Mouse (Mus musculus) urinary bladder, postnatal 10 days (tissue): ENCODE data around the gene Lrrc57.
"Not testable (repeated sequence)": the region's sequence is repeated elsewhere in the genome, so short reads cannot be mapped to it uniquely, and the experiment has no call there.

ENCODE experiments used
- DNase-seq: peaks from one replicate; pipeline ENCODE4 v3.0.0; 2022; ENCODE audit warnings: low spot score

Lrrc57 gene

DNA sequence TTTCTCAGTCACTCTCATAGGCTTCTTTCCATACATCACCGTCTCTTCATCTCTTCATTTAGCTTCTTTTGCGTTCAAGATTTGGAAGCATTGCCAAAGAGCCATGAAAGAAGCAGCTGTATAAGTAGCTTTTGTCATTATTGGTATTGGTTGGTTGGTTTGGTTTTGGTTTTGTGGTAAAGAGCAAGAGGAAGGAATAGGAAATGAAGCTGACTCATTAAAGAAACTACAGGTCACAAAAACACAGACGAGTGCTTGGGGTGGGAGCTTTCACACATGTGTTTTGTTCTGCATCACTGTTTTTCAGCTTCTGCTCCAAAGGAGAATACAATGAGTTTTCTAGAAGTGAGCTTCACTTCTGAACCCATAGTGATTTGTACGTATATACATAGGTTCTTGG is 9.8 kb downstream of the Lrrc57 start:
- DNase-seq = no peak

DNA sequence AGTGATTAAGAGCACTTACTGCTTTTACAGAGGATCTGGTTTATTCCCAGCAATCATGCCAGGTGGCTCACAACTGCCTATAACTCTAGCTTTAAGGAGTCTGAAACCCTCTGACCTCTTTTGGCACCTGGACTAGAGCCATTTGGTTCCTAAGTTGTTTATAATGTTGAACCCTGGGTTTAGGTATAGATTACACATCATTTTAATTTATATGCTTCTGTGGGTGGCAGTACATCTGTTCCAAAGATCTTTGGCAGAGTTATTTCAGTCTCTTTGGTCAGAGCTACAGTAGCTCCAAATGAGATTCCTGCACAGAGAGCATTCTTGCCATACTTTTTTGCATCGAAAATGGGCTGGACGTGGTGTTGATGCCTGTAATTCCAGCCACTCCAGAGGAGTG is 11.6 kb downstream of the Lrrc57 start:
- DNase-seq = no peak

DNA sequence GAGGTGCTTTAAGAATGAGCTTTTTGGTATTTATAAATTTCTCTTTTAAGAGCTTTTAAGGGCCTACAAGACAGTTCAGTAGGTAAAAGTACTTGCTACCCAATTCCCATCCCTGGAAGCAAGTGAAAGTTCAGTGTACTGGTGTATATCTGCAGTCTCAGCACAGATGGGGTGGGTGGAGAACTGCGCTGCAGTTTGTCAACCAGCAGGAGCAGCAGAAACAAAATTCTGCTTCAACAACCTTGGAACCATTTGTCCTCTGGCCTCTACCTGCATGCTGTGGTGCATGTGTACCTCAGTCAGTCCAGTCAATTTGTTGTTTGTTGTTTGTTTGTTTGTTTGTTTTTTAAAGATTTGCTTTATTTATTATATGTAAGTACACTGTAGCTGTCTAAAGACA is 17.1 kb downstream of the Lrrc57 start:
- DNase-seq = no peak

DNA sequence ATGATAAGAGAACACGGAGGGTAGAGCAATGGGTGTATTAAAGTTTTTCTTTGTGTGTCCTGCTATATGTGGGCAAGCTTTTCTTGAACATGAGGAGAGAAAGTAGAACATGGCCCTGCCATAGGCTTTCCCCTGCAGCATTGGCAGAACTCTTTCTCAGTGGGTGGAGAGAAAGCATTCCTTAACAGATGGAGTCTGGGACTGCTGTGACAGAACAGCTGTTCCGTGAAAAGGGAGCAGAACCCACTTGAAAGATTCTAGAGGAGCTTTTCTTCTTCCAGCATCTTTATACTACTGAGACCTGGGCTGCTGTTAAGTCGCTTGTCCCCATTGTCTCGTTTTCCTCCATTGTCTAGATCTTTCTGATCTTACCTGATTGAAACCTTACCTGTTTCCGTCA is 19.6 kb downstream of the Lrrc57 start:
- no peak for DNase-seq

DNA sequence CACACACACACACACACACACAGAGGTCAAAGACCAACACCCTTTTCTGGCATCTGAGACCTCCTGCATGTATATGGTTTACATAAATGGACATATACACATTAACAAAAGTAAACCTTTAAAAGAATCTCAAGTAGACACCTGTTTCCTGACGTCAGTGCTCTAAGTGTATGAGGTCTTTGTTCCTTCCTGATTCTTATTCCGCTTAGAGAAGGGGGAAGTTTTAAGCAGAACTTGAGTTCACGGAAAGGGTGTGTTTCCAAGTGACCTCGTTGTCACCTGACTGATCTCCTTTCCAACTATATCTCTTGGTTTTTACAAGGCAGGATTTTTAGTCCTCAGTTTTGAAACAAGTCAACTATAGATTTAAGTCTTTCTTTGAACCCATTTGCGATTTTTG is 31.0 kb downstream of the Lrrc57 start:
- DNase-seq = no peak

DNA sequence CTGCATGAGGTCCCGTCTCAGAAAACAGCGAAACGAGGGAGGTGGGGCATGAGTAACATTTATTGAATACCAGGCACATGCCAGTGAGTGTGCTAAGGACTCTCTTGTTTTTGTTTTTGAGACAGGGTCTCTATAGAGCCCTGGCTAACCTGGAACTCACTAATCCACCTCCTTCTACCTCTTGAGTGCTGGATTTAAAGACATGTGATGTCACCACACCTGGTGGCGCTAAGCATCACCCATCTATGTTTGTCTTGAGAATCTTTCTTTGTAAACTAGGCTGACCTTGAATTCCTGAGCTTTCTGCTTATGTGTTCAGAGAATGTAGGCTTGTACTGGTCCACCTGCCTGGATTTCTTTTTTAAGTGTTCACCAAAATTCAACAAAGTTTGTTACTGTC is 31.5 kb downstream of the Lrrc57 start:
- no peak for DNase-seq

DNA sequence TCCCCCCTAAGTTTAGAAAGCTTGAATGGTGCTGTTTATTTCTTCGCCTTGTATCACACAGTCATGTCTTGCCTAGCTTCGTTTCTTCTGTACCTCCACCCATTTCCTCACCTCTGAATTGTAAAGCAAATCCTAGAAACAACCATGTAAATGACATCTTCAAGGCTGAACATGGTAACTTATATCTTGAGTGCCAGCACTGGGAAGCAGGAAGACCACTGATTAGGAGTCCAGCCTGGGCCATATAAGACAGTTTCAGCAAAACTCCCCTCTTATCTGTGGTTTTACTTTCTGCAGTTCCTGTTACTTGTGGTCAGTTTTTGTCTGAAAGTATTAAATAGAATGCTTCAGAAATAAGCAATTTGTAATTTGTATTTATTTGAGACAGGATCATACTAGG is 33.3 kb downstream of the Lrrc57 start:
- DNase-seq = no peak

DNA sequence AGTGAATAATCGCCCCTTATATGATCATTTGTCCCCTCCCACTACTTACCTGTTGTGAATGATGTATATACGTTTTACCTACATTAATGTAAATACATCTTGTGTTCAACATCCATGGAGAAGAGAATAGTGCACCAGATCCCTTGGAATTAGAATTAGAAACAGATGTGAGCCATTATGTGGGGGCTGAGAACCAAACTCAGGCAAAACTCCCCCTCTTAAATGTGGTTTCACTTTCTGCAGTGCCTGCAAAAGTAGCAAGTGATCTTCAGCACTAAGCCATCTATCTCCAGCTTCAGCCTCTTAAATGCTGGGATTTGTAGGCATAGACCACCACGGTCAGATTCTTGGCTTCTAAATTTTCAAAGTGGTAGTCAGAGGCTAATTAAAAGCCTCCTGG is 34.2 kb downstream of the Lrrc57 start:
- no peak for DNase-seq

DNA sequence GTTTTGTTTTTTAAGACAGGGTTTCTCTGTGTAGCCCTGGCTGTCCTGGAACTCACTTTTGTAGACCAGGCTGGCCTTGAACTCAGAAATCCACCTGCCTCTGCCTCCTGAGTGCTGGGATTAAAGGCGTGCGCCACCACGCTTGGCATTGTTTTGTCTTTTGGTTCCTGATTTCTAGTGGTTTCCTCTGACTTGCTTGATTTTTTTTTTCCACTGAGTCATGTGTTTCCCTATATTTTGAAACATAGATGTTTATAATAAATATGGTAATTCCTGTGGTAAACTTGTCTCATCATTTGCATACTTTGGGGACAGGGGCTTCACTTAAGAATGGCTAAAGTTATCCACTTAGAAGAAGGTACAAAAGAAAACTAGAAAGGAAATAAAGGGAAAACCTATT is 37.2 kb downstream of the Lrrc57 start:
- DNase-seq = not testable (repeated sequence)

DNA sequence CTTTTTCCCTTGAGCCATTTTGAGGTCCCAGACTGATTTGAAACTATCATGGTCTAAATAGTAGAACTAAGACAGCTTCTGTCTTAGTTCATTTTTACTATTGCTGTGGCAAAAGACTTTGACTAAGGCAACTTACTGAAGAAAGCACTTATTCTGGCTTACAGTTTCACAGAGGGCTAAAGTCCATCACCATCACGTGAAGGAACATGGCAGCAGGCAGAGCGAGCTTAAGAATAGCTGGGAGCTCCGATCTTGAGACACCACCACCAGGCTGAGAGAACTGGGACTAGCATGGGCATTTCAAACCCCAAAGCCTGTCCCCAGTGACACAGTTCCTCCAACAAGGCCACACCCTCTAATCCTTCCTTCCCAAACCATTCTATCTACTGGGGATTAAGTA is 38.2 kb downstream of the Lrrc57 start:
- DNase-seq = no peak

DNA sequence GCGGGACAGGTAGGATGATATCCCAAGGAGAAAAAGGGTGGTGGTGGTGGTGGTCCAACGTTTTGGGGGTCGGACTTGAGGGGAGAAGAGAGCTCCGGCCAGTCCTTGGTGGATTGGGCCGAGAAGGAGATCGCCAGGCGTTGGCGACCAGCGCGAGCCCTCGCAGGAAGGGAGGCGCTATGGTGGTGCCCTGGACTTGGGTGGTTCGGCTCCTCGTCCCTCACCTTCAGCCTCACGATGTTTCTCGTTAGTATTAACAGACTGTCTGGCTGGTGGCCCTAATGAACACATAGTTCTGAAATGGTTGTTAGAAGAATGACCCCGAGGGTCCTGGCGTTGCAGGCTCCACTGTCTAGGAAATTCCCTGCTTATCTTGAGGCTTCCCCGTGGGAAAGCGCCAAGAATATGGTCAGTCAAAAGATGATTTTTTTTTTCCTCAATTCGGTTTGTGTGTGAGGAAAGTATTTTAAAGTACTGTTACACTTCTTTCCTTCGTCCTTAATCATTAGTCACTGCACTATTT is 41.5 kb downstream of the Lrrc57 start:
- no peak for DNase-seq

DNA sequence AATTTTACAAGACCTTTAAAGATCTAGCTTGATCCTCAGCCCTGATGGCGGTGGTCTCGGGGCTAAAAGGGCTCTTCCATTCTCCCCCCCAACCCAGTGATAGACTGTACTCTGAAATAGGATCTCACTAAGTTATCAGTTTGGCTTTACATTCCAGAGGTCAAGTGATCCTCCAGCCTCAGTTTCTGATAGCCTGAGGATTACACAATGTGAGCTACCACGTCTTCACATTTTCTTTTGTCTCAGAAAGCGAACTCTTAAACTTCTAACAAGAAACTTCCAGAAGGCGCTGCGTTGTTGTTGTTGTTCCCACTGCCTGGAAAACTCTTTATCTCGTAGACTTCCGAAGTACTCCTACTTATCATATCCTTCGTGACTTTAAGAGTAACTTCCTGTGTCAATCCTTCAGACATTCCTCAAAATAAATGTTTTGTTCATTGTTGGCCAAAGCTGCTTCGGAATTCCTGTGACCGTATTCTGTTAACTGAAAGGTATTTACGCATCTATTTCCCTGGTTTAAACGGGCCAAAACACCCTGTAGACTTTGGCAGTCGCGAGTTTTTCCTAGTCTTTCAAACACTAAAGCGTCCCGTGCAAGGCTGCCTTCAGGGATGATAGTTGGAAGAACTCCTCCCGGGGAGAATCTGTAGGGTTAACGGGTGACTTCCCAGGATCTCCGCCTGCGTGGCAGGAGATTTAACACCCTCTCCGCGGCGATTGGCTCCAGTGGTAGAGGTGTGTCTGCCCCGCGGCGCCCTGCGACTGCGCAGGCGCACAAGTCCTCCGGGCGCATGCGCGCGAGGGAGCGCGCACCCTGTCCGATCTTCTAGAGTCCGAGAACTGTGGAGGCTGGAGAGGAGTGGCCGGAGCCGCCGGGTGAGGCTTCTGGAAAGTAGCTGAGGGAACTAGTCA is 42.2 kb downstream of the Lrrc57 start, which contains the start of gene Snap23:
Snap23 (plus strand) TSS at position 786 of the 912 bp plus-strand sequence.
- peak; percentile 67 for DNase-seq

DNA sequence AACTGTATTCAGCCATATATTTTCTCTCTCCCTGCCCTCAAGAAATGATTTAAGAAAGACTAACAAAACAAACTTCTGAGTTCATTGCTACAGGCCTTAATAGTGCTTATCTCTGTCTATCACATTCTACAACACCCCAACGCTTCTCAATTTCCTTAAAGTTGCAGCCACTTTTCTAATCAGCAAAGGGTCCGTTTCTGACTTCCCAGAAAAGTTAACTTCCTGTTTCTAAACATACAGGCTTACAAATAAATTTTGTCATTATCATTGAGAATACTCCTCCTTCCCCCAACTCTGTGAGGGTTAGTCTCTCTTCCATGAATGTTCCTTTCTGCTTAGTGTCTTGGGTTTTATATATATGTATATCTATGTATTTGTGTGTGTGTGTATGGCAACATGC is 44.0 kb downstream of the Lrrc57 start:
- no peak for DNase-seq

DNA sequence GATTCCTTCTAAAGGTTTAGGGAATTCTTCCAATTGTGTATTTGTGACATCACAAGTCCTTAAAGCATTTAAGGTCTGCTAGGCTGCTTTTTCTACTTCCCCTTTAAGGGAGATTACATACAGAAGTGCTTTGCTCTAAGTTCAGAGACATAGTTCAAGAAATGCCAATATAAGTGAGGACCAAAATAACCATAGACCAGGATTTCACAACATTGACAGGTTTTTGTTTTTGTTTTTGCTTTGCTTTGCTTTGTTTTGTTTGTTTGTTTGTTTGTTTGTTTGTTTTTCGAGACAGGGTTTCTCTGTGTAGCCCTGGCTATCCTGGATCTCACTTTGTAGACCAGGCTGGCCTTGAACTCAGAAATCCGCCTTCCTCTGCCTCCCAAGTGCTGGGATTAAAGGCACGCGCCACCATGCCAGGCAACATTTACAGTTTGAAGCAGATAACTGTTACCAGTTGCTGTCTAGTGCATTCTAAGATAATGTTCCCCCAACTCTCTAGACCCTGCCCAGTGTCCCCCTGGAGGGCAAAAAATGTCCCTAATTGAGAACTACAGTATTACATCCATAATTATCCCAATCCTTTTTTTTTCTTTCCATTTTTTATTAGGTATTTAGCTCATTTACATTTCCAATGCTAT is 44.7 kb downstream of the Lrrc57 start:
- not testable (repeated sequence) for DNase-seq

DNA sequence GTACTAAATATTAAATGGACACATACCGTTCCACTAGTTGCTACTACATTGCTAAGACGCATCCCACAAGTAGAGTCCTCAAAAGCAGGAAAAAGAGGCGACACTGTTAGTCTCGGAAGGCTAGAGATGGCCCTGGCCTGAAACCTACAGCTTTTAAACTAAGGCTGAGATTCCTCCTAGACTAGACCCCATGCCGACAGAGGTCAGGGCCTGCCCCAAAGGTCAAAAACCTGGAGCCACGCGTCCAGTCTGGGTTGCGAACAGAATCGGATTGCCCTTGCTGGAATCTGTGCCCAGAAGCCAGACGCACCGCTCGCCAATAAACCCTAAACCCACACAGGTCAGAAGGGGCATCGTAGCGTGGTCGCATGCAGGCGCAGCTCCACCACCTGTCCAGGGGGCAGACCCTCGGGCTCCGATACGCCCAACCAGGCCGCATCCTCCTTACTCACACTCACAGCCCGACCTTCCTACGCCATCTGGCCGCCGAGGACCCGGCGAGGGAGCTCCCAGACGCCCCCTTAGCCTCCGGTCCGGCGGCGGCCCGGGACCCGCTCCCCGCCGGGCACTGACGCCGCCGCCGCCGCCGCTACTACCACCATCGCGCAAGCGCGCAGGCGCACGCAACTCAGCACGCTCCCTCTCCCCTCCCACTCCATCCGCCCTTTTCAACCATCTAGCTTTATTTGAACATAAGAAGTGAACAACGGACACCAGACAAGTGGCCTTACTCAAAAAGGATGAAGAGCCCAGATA is 45.9 kb downstream of the Lrrc57 start, which contains the start of gene Zfp106:
Zfp106 (minus strand) TSS at position 609 of the 756 bp plus-strand sequence.
- DNase-seq = peak; percentile 55

DNA sequence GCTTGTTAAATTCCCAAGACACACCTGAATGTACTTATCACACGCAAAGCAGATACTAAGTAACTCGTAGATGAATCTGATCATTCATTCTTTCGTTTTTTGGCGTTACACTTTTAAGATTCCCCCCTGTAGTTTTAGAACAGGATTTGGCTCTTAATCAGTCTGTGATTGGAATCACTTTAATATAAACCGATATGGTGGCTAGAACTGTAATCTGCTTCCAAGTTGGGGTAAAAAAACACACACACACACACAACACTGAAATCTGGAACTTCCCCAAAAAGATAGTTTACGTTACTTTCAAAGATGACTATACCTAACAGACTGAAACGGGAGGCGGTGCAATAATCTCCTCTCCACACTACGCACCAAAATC is 46.5 kb downstream of the Lrrc57 start:
- DNase-seq = no peak

DNA sequence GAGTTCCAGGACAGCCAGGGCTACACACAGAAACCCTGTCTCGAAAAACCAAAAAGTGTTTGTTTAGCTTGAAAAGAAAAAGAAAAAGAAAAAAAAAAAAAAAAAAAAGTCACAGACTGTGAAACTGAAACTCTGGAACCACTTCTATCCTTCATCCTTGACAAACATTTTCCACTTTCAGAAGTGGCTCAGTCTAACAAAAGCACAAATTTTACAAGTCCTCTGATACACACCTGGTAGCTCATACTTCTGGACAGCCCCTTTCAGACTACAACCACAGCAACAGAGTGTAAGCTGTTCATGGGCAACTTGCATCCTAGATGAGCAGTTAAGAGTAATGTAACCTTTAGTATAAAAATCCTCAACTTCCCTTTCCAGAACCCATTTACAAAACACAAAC is 47.8 kb downstream of the Lrrc57 start:
- no peak for DNase-seq

DNA sequence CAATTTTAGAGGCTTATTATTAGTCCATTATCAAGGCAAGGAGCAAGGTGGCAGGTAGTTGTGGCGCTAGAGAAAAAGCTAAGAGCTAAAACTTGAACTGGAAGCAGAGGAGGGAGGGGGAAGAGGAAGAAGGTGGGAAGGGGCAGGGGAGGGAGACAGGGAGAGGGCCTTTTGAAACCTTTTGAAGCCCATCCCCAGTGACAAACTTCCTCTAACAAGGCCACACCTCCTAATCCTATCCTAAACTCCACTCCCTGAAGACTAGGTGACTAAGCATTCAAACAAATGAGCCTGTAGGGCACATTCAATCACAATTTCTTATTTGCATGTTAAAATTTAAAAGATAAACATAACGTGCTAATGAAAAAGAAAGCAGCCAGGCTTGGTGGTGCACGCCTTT is 50.5 kb downstream of the Lrrc57 start:
- no peak for DNase-seq

DNA sequence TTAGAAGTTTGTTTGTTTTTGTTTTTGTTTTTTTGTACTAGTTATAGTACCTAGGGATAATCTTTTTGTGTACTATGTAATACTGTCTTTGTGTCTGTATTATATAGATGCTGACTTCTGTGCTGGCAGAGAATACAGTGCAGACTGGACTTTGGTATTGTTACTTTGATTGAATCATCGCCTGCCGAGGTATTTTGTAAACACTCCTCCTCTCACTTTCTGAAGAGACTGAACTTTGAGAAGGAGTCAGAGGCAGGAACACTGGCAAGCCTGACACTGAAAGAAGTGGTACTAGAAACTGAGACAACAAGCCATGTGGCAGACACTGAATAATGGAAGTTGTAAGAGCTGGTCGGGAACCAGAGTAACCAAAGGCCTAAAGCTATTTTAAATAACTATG is 52.5 kb downstream of the Lrrc57 start:
- no peak for DNase-seq
